Mouse (Mus musculus): ENCODE measurements around the gene A030003K21Rik. TPM values are rescaled to one million over a fixed set of nuclear protein-coding genes. Genes with fewer than 3 reads are reported as not detected.

Gene A030003K21Rik
- polyA plus RNA-seq, 2 experiments: 0.08 TPM; not detected in 1

DNA sequence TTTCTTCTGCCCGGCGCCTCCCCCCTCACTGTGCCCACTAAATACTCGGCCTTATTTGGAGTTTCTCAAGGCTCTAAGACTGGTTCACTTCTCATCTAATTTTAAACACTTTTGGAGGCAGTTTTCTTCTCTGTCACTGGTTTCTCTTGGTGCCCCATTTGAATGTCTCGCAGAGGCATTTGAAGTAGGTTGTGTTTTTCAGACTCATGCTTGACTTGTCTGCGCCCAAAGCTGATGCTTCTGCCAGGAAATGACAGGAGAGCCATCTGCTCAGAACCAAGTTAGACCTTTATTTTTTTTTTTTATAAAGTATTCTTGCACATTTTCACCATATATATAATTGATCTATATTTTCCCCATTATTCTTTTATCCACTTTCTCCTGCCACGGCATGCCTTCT is 43.5 kb upstream of the A030003K21Rik start:
- Histone ChIP-seq H3K27ac (replicated peaks; ENCODE audit: low read depth, low read length) (no peak overlapping the region), H3K9me3 (ENCODE audit: control insufficient read depth, low read length) (no peaks in the 10 kb centered on the region), H3K4me2 (replicated peaks; ENCODE audit: low read depth, low read length, severe bottlenecking) (no peak overlapping the region), H3K9ac (ENCODE audit: low read depth, low read length, severe bottlenecking) (no peak overlapping the region), H3K27me3 (ENCODE audit: control insufficient read depth, insufficient read depth, low read length) (no peaks in the 10 kb centered on the region), H3K36me3 (ENCODE audit: control insufficient read depth, insufficient read depth, low read length) (no peaks in the 10 kb centered on the region), H3K4me3 (replicated peaks; ENCODE audit: low read length) (no peak overlapping the region), H3K4me1 (ENCODE audit: control insufficient read depth, insufficient read depth, low read length) (0 out of 2 replicates have a peak, but pooled peaks cover 4% of the 10 kb centered on the region)
- DNase-seq (ENCODE audit: low spot score): no peak
- no peak for ATAC-seq (ENCODE audit: low FRiP score, low read depth)
- WGBS: 89% methylated on average over 6 of the region's 6 CpGs
- TF ChIP-seq POLR2A (IDR thresholded peaks at IDR 0.05; ENCODE audit: borderline replicate concordance, extremely low read depth, insufficient read depth, insufficient read length): no peak

DNA sequence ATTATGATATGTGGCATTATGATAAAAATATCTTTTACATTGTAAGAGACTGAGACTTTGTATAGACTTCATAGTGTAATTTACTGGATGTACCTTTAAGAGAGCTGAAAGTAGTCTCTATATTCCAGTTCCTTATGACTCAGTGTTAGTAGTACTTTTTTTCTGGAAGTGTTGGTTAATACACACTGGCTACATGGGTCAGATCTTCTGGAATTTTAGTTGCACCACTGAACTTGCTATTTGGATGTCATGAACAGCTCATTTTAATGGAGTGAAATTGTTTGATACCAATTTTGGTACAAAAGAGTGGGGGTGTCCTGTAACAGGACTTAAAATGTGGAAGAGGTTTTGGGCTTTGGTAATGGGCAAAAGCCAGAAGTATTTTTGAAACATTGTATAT is 34.7 kb upstream of the A030003K21Rik start:
- Histone ChIP-seq H3K27me3 (ENCODE audit: control insufficient read depth, insufficient read depth, low read length) (no peaks in the 10 kb centered on the region), H3K4me2 (replicated peaks; ENCODE audit: low read depth, low read length, severe bottlenecking) (no peak overlapping the region), H3K4me3 (replicated peaks; ENCODE audit: low read length) (no peak overlapping the region), H3K36me3 (ENCODE audit: control insufficient read depth, insufficient read depth, low read length) (no peaks in the 10 kb centered on the region), H3K27ac (replicated peaks; ENCODE audit: low read depth, low read length) (no peak overlapping the region), H3K9me3 (ENCODE audit: control insufficient read depth, low read length) (no peaks in the 10 kb centered on the region), H3K4me1 (ENCODE audit: control insufficient read depth, insufficient read depth, low read length) (no peaks in the 10 kb centered on the region), H3K9ac (ENCODE audit: low read depth, low read length, severe bottlenecking) (no peak overlapping the region)
- DNase-seq (ENCODE audit: low spot score): no peak
- no peak for TF ChIP-seq POLR2A (IDR thresholded peaks at IDR 0.05; ENCODE audit: borderline replicate concordance, extremely low read depth, insufficient read depth, insufficient read length)
- no peak for ATAC-seq (ENCODE audit: low FRiP score, low read depth)

DNA sequence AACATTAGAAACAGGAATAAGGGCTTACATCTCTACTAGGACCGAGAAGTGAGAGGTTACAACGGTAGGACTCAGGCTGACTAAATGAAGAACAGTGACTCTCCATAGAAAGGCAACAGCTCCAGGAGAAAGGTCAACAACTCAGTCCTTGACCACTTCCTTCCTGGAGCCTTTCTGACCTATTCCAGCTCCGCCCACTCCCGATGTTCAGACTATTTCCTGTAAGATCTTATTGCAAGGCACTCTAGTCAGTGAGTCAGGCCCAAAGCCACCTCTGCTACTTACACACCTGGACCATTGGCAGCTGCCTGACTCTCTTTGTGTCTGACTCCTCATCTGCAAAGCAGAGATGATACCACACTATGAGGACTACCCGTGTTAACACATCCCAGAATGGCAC is 32.6 kb upstream of the A030003K21Rik start:
- 79% methylated on average over 5 of the region's 5 CpGs for WGBS
- Histone ChIP-seq H3K9ac (ENCODE audit: low read depth, low read length, severe bottlenecking) (no peak overlapping the region), H3K36me3 (ENCODE audit: control insufficient read depth, insufficient read depth, low read length) (no peaks in the 10 kb centered on the region), H3K27me3 (ENCODE audit: control insufficient read depth, insufficient read depth, low read length) (no peaks in the 10 kb centered on the region), H3K4me2 (replicated peaks; ENCODE audit: low read depth, low read length, severe bottlenecking) (no peak overlapping the region), H3K27ac (replicated peaks; ENCODE audit: low read depth, low read length) (no peak overlapping the region), H3K4me1 (ENCODE audit: control insufficient read depth, insufficient read depth, low read length) (no peaks in the 10 kb centered on the region), H3K4me3 (replicated peaks; ENCODE audit: low read length) (no peak overlapping the region), H3K9me3 (ENCODE audit: control insufficient read depth, low read length) (no peaks in the 10 kb centered on the region)
- no peak for TF ChIP-seq POLR2A (IDR thresholded peaks at IDR 0.05; ENCODE audit: borderline replicate concordance, extremely low read depth, insufficient read depth, insufficient read length)
- DNase-seq (ENCODE audit: low spot score) (no peak), ATAC-seq (ENCODE audit: low FRiP score, low read depth) (no peak)

DNA sequence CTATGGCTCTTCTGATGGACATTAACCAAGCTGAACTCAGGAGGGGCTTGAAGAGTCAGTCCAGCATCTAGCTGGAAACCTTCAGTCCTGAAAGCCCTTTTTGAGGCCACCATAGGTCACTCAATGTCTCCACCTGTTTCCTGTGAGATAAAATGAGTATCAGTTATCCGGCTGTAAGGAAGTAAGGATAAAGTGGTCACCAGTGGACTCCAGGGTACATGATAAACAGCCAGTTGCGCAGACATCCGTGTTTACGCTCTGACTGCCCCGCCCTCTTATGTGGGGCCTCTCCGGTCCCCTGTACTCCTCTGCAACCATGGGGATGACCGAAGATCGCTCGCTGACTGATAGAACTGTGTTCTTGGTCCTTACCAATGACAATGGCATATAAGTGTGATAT is 31.2 kb upstream of the A030003K21Rik start:
- no peak overlapping the region for H3K27ac ChIP-seq (replicated peaks; ENCODE audit: low read depth, low read length)
- H3K36me3 ChIP-seq (ENCODE audit: control insufficient read depth, insufficient read depth, low read length): no peaks in the 10 kb centered on the region
- WGBS: 92% methylated on average over 9 of the region's 9 CpGs
- H3K4me1 ChIP-seq (ENCODE audit: control insufficient read depth, insufficient read depth, low read length): no peaks in the 10 kb centered on the region
- ATAC-seq (ENCODE audit: low FRiP score, low read depth) (no peak), DNase-seq (ENCODE audit: low spot score) (no peak)
- no peaks in the 10 kb centered on the region for H3K27me3 ChIP-seq (ENCODE audit: control insufficient read depth, insufficient read depth, low read length)
- no peak overlapping the region for H3K4me3 ChIP-seq (replicated peaks; ENCODE audit: low read length)
- H3K4me2 ChIP-seq (replicated peaks; ENCODE audit: low read depth, low read length, severe bottlenecking): no peak overlapping the region
- TF ChIP-seq POLR2A (IDR thresholded peaks at IDR 0.05; ENCODE audit: borderline replicate concordance, extremely low read depth, insufficient read depth, insufficient read length): no peak
- H3K9ac ChIP-seq (ENCODE audit: low read depth, low read length, severe bottlenecking): no peak overlapping the region
- H3K9me3 ChIP-seq (ENCODE audit: control insufficient read depth, low read length): no peaks in the 10 kb centered on the region

DNA sequence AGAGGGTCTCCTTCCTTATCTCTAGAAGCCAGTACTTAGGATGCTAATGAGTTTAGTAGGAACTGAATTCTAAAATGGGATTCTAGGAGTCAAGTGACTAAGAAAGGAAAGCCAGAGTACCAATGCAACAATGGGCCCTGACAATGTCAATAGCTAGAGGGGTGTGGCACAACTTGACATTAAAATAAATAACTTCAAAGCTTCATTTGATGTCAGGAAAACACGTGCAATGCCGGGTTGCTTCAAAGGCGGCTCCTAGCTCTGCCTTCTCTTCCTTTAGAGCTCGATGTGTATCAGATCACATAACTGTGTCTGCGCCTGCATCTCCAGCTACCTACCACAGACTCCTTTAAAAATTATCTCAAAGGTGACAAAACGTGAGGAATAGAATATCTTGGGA is 30.7 kb upstream of the A030003K21Rik start:
- no peaks in the 10 kb centered on the region for H3K9me3 ChIP-seq (ENCODE audit: control insufficient read depth, low read length)
- no peak for DNase-seq (ENCODE audit: low spot score)
- no peaks in the 10 kb centered on the region for H3K4me1 ChIP-seq (ENCODE audit: control insufficient read depth, insufficient read depth, low read length)
- no peak overlapping the region for H3K4me3 ChIP-seq (replicated peaks; ENCODE audit: low read length)
- H3K27me3 ChIP-seq (ENCODE audit: control insufficient read depth, insufficient read depth, low read length): no peaks in the 10 kb centered on the region
- H3K36me3 ChIP-seq (ENCODE audit: control insufficient read depth, insufficient read depth, low read length): no peaks in the 10 kb centered on the region
- no peak overlapping the region for H3K27ac ChIP-seq (replicated peaks; ENCODE audit: low read depth, low read length)
- 66% methylated on average over 6 of the region's 6 CpGs for WGBS
- TF ChIP-seq POLR2A (IDR thresholded peaks at IDR 0.05; ENCODE audit: borderline replicate concordance, extremely low read depth, insufficient read depth, insufficient read length): no peak
- H3K9ac ChIP-seq (ENCODE audit: low read depth, low read length, severe bottlenecking): no peak overlapping the region
- no peak for ATAC-seq (ENCODE audit: low FRiP score, low read depth)
- no peak overlapping the region for H3K4me2 ChIP-seq (replicated peaks; ENCODE audit: low read depth, low read length, severe bottlenecking)

DNA sequence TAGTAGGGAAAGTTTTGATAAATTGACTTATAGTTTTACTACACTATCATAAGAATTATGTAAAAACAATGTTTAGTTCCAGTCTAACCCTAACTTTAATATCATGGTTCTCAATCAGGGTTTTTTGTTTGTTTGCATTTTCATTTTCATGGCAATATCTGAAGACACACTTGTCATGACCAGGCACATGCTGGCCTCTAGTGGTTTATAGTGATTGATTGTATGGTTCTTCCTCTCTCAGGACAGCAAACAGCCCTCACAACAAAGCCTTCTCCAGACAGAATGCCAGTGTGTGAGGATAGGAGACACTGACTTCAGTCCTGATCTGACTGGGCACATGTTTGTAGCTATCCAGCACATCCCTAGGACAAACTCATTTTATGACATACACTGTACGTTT is 30.1 kb upstream of the A030003K21Rik start:
- DNase-seq (ENCODE audit: low spot score) (no peak), ATAC-seq (ENCODE audit: low FRiP score, low read depth) (no peak)
- Histone ChIP-seq H3K4me3 (replicated peaks; ENCODE audit: low read length) (no peak overlapping the region), H3K27ac (replicated peaks; ENCODE audit: low read depth, low read length) (no peak overlapping the region), H3K9ac (ENCODE audit: low read depth, low read length, severe bottlenecking) (no peak overlapping the region), H3K36me3 (ENCODE audit: control insufficient read depth, insufficient read depth, low read length) (no peaks in the 10 kb centered on the region), H3K4me2 (replicated peaks; ENCODE audit: low read depth, low read length, severe bottlenecking) (no peak overlapping the region), H3K27me3 (ENCODE audit: control insufficient read depth, insufficient read depth, low read length) (no peaks in the 10 kb centered on the region), H3K9me3 (ENCODE audit: control insufficient read depth, low read length) (no peaks in the 10 kb centered on the region), H3K4me1 (ENCODE audit: control insufficient read depth, insufficient read depth, low read length) (no peaks in the 10 kb centered on the region)
- no peak for TF ChIP-seq POLR2A (IDR thresholded peaks at IDR 0.05; ENCODE audit: borderline replicate concordance, extremely low read depth, insufficient read depth, insufficient read length)
- 69% methylated on average over 1 of the region's 1 CpGs for WGBS
